Mouse (Mus musculus) cerebellum, adult 11 months (tissue): ENCODE data around the gene Adgre5.

Source experiments
- DNase-seq: peaks from one replicate; pipeline ENCODE4 v3.0.0; 2022

The Adgre5 gene

DNA sequence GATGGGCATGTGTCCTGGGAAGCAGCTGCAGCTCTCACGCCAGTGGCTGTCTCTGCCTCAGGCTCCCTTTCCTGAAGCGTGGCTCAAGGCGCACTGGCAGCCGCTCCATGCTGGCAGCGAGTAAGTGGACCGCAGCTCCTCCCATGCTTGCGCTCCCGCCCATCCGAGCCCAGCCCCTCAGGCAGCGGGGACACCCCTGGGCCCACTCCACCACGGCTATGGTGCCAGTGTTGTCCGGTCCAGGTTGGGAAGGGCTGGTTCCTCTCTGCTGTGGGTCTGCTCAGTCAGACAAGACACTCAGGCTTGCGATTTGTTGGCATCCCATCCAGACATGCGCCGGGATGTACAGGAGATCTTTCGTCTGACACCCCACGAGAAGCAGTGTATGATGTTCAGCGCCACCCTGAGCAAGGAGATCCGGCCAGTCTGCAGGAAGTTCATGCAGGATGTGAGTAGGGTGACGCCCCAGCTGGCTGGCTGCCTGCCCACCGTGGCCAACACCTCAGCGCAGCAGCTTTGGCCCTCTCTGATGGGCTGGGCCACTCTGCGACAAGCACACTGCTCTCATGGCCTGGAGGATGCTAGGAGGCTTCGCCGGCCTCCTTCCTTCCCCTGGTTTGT is 19.6 kb downstream of the Adgre5 start:
- DNase-seq: no peak

DNA sequence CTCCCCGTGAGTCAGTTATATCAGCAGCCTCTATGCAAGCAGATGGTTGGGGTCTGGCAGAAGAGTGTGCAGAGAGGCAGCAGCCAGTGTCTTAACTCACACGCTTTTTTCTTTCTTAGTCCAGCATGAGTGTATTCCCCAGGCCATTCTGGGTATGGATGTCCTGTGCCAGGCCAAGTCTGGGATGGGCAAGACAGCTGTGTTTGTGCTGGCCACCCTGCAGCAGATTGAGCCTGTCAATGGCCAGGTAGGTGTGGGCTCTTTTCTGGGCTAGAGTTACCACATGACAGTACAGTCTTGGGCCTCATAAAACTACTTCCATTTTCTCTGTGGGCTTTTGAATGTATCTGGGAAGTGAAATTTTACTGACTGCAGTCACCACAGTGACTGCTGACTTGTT is 21.4 kb downstream of the Adgre5 start:
- no peak for DNase-seq

DNA sequence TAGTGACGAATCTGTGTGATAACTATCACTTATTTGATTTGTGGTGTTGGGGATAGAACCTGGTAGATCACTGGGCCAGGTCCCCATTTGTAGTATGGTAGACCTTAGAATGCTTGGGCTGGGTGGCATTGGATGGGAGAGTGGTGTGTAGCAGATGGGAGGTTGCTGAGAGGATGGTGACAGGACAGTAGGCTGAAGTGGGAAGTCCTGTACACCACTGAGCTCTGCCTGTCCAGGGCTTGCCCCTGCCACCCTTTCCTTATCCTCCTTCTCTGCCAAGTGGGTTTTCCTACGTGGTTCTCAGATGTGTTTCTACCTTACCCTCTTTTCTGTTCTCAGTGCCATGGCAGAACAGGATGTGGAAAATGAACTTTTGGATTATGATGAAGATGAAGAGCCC is 22.1 kb downstream of the Adgre5 start:
- no peak for DNase-seq

DNA sequence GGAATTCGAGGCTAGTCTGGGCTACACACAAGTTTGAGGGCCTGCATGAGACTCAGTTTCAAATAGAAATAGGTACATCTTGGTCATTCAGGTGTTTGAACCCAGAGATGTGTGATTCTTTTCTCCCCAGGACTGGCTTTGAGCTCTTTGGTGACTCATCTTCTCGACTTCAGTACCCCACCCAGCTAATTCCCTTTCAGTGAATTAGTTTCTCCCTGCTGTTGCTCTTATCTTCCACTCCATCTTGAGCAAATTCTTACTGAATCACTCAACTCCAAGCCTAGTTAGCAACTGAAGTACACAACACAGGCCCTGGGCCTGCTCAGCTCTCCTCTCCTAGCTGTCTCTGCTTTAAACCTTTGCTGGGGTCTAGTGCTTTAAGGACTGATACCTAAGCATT is 24.6 kb downstream of the Adgre5 start:
- DNase-seq: no peak

DNA sequence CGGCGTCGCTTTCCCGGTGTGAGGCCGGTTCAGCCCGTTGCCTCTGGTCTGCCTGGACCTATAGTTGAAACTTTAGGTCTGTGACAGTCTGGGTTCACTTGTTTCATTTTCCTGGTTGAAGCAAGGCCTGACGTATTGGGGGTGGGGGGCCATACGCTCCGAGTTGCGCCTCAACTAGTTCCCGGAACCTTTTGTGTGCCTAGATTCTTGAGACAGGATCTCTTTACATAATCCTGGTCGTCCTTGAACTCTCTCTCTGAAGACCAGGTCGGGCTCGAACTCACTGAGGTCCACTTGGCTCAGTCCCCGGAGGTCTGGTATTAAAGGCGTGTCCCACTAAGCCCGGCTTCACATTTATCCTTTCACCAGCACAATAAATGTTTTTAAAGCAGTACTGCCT is 25.4 kb downstream of the Adgre5 start:
- DNase-seq: no peak

DNA sequence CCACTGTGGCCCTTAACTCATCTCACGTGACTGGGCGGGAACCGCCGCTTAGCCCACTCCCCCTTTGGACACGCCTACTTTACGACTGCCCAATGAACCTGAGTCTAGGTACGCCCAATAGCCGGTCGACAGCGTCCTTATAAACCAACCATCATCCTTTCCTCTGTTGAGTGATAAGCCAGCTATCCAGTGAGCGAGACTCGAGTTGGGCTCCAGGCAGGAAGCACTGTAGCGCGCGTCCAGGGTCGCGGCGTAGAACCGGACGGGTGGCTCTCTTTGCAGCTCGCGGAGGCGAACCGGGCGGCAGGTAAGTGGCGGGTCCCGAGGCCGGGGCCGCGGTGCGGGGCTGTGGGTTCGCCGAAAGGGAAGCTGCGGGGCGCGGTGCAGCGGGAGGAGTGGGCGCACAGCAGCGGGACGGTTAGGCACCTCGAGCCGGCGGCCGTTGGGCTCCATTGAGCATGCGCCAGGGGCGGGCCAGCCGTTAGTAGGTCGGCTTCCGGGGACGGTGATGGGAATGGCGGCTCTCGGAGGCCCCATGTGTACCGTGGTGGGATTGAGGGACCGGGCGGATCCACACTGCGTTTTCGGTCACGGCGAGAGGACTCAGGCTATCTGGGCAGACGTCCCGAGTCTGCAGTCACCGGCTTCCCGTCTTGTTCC is 26.0 kb downstream of the Adgre5 start, which contains the start of gene Ddx39:
Gene Ddx39, plus strand, starts transcription at position 147 of the 660 bp plus-strand sequence.
- peak; percentile 92 for DNase-seq

DNA sequence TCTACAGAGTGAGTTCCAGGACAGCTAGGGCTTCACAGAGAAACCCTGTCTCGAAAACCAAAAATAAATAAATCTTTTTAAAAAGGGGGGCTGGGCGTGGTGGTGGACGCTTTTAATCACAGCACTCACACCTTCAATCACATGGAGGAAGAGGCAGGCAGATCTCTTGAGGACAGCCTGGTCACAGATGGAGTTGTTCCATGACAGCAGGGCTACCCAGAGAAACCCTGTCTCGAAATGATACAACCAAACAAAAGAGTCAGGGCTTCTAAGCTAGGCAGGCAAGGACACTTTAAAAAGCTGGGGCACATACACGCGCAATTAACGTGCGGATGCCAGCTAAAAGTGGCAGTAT is 26.5 kb downstream of the Adgre5 start:
- no peak for DNase-seq

DNA sequence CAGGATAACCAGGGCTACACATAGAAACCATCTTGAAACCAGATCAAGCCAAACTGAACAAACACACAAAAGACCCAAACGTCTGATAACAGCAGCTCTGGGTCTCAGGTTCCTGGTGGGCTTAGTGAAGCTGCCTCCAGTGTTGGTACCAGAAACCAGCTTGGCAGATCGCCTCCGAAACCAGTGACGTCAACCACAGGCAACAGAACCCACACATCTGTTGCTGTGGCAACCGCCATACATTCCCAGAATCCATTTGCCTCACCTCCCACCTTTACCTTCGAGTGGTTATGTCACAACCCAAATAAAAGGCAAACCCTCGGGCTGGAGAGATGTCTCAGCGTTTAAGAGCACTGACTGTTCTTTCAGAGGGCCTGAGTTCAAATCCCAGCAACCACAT is 33.6 kb downstream of the Adgre5 start:
- no peak for DNase-seq

DNA sequence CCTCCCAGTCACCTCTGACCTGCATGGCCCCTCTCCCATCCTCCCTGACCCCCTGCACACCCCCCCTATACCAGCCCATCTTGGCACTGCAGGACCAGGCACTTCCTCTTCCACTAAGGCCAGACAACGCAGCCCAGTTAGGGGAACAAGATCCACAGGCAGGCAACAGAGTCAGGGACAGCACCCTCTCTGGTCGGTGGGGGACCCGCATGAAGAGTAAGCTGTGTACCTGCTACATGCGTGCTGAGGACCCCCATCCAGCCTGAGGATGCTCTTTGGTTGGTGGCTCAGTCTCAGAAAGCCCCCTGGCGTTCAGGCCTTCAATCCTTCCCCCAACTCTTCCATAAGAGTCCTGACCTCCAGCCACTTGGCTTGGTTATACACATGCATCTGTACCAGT is 34.7 kb downstream of the Adgre5 start:
- no peak for DNase-seq

DNA sequence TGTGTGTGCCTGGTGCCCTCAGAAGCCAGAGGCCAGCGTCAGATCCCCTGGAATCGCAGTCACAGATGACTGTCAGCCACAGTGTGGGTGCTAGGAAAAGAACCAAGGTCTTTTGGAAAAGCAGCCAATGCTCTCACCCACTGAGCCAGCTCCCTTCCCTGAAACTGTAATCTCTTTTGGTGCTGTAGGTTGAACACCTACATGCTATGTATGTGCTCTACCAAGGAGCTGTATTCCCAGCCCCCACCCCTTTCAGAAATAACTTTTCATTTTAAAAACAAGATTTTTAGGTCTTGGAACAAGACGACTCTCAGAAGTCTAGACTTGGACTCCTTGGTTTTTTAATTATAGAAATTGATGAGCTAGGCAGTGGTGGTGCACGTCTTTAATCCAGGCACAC is 37.7 kb downstream of the Adgre5 start:
- no peak for DNase-seq

DNA sequence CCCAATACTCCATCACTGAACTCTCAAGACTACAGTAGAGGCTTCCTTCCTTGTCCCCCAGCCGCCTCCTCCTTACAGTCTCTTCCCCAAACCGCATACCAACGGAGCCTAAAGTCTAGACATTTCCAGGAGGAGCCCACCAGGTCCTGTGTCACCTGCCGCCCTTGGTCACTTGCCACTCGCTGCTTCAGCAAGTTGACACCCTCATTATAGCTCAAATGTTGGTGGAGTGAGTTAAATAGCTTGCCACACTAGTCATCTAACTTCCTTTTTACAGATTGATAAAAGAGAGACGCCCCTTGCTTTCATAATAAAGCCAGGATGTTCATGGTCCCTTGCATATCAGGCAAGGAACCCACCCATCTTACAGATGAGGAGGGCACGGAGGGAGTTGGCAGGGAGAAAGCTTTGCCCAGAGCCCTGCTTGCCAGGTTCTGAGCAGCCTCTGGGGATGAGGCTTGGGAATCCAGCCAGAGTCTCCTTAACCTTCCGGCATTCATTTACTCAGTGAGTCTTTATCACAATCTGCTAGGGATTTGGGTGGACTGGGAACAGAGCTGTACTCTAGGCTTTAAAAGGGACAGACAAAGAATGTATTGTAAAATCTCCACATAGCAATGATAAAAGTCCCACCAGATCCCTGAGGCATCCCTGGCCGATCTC is 40.6 kb downstream of the Adgre5 start:
- DNase-seq: no peak

DNA sequence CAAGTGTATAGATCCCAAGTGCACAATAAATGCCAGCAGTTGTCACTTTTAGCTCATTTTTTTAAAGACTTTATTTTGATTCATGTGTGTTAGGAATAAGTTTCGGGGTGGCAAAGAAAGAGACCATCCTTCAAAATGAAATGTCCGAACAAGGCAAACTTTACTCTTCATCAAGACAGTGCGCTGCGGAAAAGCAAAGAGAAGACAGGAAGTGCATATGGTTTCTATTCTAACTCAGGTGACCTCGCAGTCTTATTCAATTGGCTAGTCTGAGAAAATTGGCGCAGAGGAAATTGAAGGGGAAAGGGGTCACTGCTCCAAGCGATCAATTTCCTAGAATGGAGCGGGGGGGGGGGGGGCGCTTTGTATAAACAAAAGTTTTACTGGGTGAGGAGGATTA is 41.6 kb downstream of the Adgre5 start:
- no peak for DNase-seq

DNA sequence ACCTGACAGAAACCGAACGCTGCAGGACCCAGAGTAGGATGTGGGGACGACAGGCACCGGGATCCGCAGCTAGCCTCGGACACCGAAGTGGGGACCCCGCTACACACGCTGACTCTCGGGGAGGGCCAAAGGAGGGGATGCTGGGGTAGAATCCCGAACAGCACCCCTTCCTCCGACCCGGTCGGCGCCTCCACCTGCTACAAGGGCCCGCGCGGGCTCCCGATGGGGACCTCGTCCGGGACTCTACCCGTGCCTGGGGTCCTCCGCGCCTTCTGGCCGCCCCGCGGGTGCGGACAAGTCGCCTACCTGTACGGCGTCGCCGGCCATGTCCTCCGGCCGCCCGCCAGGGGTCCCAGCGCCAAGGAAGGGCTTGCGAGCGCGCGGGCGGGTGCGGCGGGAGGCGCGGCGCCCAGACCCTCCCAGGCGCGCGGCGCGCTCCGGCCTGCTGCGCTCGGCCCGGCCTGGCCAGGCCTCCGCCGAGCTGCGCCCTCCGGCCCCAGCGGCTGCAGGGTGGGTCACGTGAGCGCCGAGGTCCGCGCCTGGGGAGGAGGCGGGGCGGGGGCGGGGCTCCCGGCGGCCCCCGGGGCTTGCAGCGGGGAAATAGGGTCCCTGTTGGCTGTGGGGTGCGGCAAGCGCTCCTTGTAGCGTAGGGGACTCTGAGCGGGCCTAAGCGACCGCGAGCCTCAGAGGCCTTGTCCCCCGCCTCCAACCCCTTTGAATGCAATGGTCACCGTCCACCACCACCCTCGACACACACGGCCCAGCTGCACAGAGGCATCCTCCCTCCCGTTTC is 42.3 kb downstream of the Adgre5 start, which contains the start of gene Pkn1:
Gene Pkn1, minus strand, starts transcription at position 519 of the 793 bp plus-strand sequence.
- DNase-seq: peak; percentile 67

DNA sequence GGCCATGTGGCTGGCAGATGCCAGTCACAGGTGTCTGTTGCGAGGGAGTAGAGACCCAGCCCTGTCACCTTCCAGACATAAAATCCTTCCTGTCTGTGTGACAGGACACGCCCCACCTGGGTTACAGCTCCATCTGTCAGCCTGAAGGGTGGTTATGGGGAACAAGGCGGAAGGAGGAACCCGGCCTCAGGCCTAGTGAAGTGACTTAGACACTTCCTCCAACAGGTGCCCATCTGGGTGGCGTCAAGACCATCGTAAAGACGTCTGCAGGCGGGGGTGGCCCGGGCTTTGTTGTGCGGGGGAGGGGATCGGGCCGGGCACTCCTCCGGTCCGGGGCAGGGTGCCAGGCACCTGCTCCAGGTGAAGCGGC is 42.9 kb downstream of the Adgre5 start:
- peak; percentile 54 for DNase-seq

DNA sequence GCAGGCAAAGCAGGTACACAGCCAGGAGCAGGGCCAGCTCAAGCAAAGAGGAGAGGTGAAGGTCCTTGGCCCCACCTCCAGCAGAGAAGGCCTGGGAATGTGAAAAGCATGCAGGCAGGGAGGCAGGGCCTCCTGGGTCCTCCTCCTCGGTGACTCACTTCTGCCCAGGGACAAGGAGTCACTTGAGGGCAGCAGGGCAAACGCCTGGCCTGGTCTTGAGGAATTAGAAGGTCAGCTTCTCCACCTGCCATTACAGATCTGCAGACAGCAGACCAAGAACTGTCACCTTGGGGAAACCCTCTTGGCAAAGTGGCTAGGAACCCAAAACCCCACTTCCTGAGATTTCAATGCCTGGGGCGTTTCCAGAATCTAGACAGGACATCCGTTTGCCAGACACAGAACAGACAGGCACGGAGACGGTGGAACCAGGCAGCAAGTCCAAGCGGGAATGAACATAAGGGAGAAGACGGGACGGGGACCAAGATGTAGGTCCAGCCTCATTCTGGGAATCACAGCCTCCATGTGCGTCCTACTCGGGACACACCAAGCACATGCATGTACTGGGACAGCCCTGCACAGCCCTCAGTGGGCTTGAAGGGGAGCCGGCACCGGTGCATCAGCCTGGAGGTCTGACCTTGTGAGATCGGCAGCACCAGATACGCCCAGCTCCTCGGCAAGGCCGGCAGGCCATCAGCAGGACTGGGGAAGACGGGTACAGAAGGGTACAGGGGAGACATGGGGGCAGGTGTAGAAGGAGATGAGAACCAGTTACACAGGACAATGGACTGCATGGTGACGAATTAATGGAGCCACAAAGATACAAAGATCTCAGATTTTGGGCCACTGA is 43.5 kb downstream of the Adgre5 start:
- no peak for DNase-seq

DNA sequence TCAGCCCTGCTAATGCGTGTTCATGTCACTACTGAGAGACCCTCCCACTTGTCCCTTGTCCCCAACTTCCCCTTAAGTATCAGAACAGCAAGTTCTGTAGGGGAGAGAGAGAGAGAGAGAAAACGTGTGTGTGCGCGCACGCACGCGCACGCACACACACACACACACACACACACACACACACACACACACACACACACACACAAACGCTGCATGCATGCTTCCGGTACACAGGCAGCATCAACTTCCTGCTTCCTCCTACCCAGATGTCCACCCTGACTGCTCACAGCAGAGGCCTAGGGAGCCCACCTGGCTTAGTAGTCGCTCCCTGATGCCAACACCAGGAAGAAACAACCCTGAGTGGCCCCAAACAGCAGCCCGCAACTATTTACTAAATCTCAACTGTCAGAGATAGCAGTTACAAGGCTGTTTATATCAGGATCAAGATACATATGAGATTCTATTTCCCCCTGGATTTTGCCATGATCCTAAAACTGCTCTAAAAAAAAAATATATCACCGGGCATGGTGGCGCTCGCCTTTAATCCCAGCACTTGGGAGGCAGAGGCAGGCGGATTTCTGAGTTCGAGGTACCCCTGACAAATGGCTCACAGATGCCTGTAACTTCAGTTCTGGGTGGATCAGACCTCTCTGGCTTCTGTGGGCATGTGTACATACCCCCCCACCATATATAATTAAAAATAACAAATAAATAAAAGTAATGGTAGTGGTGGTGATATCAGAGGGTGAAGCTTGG is 45.6 kb downstream of the Adgre5 start:
- no peak for DNase-seq

DNA sequence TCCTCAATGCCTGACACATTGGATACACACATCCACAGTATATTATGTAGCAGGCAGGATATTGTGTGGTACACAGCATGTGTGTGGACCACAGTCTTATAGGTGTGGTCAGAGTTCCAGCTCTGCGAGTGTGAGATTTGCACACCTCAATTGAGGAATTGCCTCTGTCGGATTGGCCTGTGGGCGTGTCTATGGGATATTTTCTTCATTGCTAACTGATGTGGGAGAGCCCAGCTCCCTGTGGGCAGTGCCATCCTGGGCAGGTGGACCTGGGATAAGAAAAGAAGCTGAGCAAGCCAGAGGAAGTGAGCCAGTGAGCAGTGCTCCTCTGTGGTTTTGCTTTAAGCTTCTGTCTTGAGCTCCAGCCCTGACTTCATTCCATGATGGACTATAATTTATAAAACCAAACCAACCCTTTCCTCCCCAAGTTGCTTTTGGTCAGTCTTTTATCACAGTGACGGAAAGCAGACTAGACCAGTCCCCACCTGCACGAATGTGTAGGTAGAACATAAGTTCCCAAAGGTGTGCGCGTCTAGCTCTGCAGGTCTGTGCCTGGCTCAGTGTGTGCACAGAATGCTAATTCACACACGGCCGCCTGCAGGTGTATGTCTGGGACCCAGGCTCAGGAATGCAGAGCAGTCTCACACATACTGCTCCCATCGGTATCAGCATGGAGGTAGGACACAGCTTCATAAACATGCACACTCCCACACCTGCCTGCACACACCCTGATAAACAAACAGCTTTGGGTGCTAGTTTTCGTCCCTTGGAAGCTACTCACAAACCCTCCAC is 46.6 kb downstream of the Adgre5 start:
- no peak for DNase-seq

DNA sequence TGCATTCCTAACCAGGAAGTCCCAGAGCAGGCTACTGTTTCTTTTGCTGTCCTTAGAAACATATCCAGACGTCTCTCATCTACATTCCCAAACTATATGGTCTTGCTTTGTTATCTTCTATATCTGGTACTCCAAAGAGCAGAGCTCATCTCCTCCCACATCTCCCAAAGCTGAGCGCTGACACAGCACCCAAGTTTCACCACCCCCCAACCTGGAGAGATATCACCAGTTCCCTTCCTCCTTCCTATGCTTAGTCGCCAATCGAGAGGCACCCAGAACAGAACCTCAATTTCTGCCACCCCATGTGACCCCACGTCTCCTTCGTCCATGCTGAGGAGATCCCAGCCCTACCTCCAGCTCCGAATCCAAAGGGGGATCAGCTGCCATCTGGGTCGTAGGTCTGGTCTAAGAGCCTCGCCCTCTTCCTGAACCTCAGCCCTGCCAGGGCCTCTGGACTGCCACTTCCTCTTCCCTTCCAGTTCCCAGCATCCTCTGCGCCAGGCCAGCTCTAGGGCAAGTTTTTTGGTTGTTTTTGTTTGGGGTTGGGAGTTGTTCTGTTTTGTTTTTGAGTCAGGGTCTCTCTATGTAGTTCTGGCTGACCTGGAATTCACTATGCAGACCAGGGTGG is 47.4 kb downstream of the Adgre5 start:
- no peak for DNase-seq

DNA sequence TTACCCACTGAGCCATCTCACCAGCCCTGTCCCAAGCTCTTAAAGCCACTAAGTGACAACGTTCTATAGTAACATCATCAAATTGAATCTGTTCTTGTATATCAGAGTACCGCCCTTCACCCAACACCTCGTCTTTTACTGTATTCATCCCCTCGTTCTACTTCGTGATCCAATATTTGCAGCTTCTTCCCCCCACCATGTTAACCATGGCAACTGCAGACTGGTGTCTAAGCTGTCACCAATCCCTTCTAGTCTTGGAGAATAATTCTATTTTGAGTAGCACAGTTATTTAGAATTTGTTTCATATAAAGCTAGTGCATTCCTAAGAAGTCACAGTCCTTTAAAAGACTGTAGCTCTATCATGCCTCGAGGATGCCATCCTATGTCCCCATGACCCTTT is 51.9 kb downstream of the Adgre5 start:
- no peak for DNase-seq

DNA sequence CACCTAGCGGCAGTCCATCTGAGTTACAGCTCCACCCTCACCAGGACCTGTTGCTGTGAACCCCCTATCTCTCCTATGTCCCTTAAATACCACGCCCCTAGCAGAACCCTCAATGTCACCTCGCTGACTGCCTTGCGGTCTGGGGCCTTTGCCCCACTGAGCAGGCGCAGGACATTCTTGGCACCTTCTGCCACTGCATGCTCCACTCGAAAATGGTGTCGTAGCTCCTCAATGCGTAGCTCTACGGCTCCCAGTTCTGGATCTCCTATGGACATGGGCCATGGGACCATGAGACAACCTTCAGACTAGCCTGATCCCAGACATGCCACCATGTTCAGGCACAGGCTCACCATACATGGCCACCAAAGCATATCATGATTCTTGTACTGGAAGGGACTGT is 56.6 kb downstream of the Adgre5 start:
- DNase-seq: no peak

DNA sequence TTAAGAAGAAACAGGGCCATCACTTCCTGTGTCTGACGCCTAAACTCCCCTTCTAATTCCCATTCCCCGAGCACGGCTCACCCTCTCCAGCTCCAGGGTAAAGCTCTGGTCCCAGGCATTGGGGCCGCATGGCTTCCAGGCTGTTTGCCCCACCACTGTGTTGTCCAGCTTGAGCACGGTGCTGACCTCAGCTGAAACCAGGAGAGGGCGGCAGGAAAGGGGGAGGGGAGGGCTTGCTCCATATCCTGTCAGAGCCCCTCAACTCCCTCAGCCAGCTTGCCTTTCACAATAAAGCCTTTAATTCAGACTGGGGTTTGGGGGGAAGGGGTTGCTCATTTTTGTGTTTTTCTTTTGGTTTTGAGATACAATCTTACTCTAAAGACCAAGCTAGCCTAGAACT is 60.0 kb downstream of the Adgre5 start:
- no peak for DNase-seq
